Mouse (Mus musculus): ENCODE measurements around the gene Laptm5.
A peak's percentile ranks its signal among the peaks of the same experiment; 100 is the strongest.

The Laptm5 gene

GRCm38 (mm10) chr4:130899782-130900427 lies 13.0 kb upstream of the Laptm5 start:
- peak; percentile 35 to 61 for DNase-seq (ENCODE audit: low spot score in 2 of 2)

GRCm38 (mm10) chr4:130900746-130901145 lies 12.2 kb upstream of the Laptm5 start:
- DNase-seq (ENCODE audit: low spot score in 2 of 2) = no peak

GRCm38 (mm10) chr4:130902289-130902781 lies 10.6 kb upstream of the Laptm5 start:
- no peak for DNase-seq (ENCODE audit: low spot score in 2 of 2)

GRCm38 (mm10) chr4:130905025-130905424 lies 7.9 kb upstream of the Laptm5 start:
- DNase-seq (ENCODE audit: low spot score in 2 of 2) = no peak

- DNase-seq (ENCODE audit: low spot score in 2 of 2) = no peak
Observed at GRCm38 (mm10) chr4:130905882-130906281, 7.0 kb upstream of the Laptm5 start.

- DNase-seq (ENCODE audit: low spot score in 2 of 2) = peak in 1 of 2 experiments; percentile 50
Observed at GRCm38 (mm10) chr4:130906296-130906695, 6.6 kb upstream of the Laptm5 start.

- no peak for DNase-seq (ENCODE audit: low spot score in 2 of 2)
Observed at GRCm38 (mm10) chr4:130907200-130908069, 5.5 kb upstream of the Laptm5 start.

GRCm38 (mm10) chr4:130908133-130908532 lies 4.8 kb upstream of the Laptm5 start:
- no peak for DNase-seq (ENCODE audit: low spot score in 2 of 2)

GRCm38 (mm10) chr4:130909167-130909874 lies 3.6 kb upstream of the Laptm5 start:
- DNase-seq (ENCODE audit: low spot score in 2 of 2) = no peak

GRCm38 (mm10) chr4:130910666-130911065 lies 2.3 kb upstream of the Laptm5 start:
- no peak for DNase-seq (ENCODE audit: low spot score in 2 of 2)

- no peak for DNase-seq (ENCODE audit: low spot score in 2 of 2)
Observed at GRCm38 (mm10) chr4:130912626-130913025, 299 bp upstream of the Laptm5 start.

GRCm38 (mm10) chr4:130913511-130913910 lies 586 bp downstream of the Laptm5 start:
- DNase-seq (ENCODE audit: low spot score in 2 of 2) = no peak

GRCm38 (mm10) chr4:130914011-130914410 lies 1.1 kb downstream of the Laptm5 start:
- DNase-seq (ENCODE audit: low spot score in 2 of 2) = peak in 1 of 2 experiments; percentile 36

- DNase-seq (ENCODE audit: low spot score in 2 of 2) = no peak
Observed at GRCm38 (mm10) chr4:130914527-130914926, 1.6 kb downstream of the Laptm5 start.

- DNase-seq (ENCODE audit: low spot score in 2 of 2) = no peak
Observed at GRCm38 (mm10) chr4:130915006-130915667, 2.2 kb downstream of the Laptm5 start.

GRCm38 (mm10) chr4:130915668-130916035 lies 2.7 kb downstream of the Laptm5 start:
- DNase-seq (ENCODE audit: low spot score in 2 of 2) = no peak

GRCm38 (mm10) chr4:130916639-130917038 lies 3.7 kb downstream of the Laptm5 start:
- no peak for DNase-seq (ENCODE audit: low spot score in 2 of 2)

GRCm38 (mm10) chr4:130917564-130917963 lies 4.6 kb downstream of the Laptm5 start:
- DNase-seq (ENCODE audit: low spot score in 2 of 2) = no peak

- DNase-seq (ENCODE audit: low spot score in 2 of 2) = no peak
Observed at GRCm38 (mm10) chr4:130918805-130919749, 6.2 kb downstream of the Laptm5 start.

GRCm38 (mm10) chr4:130919750-130920356 lies 6.9 kb downstream of the Laptm5 start:
- no peak for DNase-seq (ENCODE audit: low spot score in 2 of 2)
